Mouse (Mus musculus) intestine, embryonic 16.5 days (tissue): ENCODE measurements around the gene Gm21915. TPM values are rescaled to one million over a fixed set of nuclear protein-coding genes. Genes with fewer than 3 reads are reported as not detected.
A peak's percentile ranks its signal among the peaks of the same experiment; 100 is the strongest.

Source experiments
- ATAC-seq: fragments of 200-750 bp; cut with Nextera tagmentation; 2 replicates; pipeline ENCODE4 v1.8.0; 2017; ENCODE audit warnings: moderate TSS enrichment, moderate library complexity
- H3K27ac ChIP-seq: fragments of 300-500 bp; sonication (generic); 2 replicates; pipeline ENCODE4 v1.5.1; 2014; ENCODE audit warnings: mild to moderate bottlenecking, low read length
- H3K27me3 ChIP-seq: fragments of 300-500 bp; sonication (generic); replicated peaks from 2 replicates; pipeline ENCODE4 v1.6.1; 2014; ENCODE audit warnings: low read length, control low read depth, mixed read lengths; ENCODE audit not compliant: control insufficient read depth, insufficient read depth
- H3K36me3 ChIP-seq: fragments of 300-500 bp; sonication (generic); 2 replicates; pipeline ENCODE4 v1.6.1; 2014; ENCODE audit warnings: low read length, control low read depth; ENCODE audit not compliant: control insufficient read depth, insufficient read depth
- H3K4me1 ChIP-seq: fragments of 300-500 bp; sonication (generic); 2 replicates; pipeline ENCODE4 v1.6.1; 2014; ENCODE audit warnings: low read length, control low read depth, mixed read lengths; ENCODE audit not compliant: control insufficient read depth, insufficient read depth
- H3K4me2 ChIP-seq: fragments of 300-500 bp; sonication (generic); 2 replicates; pipeline ENCODE4 v1.6.1; 2014; ENCODE audit warnings: low read depth, low read length, control low read depth
- H3K4me3 ChIP-seq: fragments of 300-500 bp; sonication (generic); 2 replicates; pipeline ENCODE4 v1.5.1; 2014; ENCODE audit warnings: mild to moderate bottlenecking, low read length
- H3K9ac ChIP-seq: fragments of 300-500 bp; sonication (generic); 2 replicates; pipeline ENCODE4 v1.6.1; 2014; ENCODE audit warnings: low read depth, low read length
- H3K9me3 ChIP-seq: fragments of 300-500 bp; sonication (generic); 2 replicates; pipeline ENCODE4 v1.6.1; 2016; ENCODE audit warnings: low read length, control low read depth; ENCODE audit not compliant: control insufficient read depth
- WGBS: fragments of 180-500 bp; shearing (Covaris S2); extraction: QIAGEN DNeasy Blood & Tissue Kit; methylation state at CpG from one replicate; pipeline ENCODE4 v1.1.7; 2014; 5-methylcytosine and 5-hydroxymethylcytosine counted together
- polyA plus RNA-seq: library from polyadenylated mRNA; unstranded; fragments of >200 nt; fragmentation: Nextera tagmentation; extraction: Ambion mirVana; gene quantifications from 2 replicates; pipeline ENCODE4 v1.2.1, GENCODE M21; 2015

Gm21915 gene
- polyA plus RNA-seq, 1 experiment from 2014 or later, result not detected

DNA sequence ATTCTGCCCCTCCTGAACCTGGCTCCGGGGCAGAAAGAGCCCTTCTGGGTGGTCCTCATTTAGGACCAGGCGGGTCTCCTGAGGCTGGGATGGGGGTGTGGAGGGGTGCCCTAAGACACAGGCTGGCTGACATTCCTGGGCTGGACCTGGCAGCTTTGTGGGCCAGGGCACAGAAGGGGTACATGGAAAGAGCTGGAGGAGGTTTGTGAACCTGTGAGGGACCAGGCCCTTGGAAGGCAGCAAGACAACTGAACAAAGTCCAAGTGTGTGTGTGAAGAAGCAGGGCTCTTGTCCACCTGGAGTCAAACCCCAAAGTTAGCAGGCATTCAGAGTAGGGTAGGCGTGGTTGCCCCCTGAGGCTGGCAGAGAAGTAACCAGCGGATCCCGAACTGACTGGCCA is 16.6 kb downstream of the Gm21915 start:
- 0 out of 2 replicates have a peak, but pooled peaks have one; percentile 10 for ATAC-seq

DNA sequence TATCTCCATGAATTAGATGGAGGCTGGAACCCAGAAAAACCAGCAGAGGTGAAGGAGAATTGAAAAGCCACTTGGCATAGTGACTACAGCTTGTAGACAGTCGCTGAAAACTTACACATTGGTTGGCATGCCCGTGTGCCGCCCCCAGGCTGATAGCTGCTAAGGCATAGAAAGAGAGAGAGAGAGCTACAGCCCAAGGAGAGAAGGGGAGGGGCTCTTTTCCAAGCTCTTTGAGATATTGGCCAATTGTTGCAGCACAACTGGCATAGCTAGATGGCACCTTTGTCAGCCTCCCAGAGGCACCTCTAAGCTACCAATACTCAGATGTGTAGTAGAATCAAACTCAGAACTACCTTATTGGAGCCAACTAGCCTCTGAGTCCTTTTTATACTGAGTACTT is 17.1 kb downstream of the Gm21915 start:
- Histone ChIP-seq H3K36me3 (no peaks in the 10 kb centered on the region), H3K9me3 (no peaks in the 10 kb centered on the region), H3K4me1 (no peaks in the 10 kb centered on the region; the same call in 1 of the 2 replicates), H3K27me3 (no peaks in the 10 kb centered on the region; the same call in 1 of the 2 replicates), H3K4me2 (peak overlapping the region; percentile 79), H3K4me3 (peak overlapping the region; percentile 73; the same call in 1 of the 2 replicates), H3K27ac (no peak overlapping the region), H3K9ac (no peak overlapping the region; the same call in 1 of the 2 replicates)
- no peak for ATAC-seq
- 49% methylated on average over 3 of the region's 3 CpGs for WGBS

More for the DNA sequence above, 16.6 kb downstream of the Gm21915 start:
- H3K4me2 ChIP-seq, result peak overlapping the region; percentile 79
- no peaks in the 10 kb centered on the region; the same call in 1 of the 2 replicates for H3K27me3 ChIP-seq
- peak overlapping the region; percentile 93; the same call in 1 of the 2 replicates for H3K27ac ChIP-seq
- H3K9me3 ChIP-seq, result no peaks in the 10 kb centered on the region
- no peaks in the 10 kb centered on the region; the same call in 1 of the 2 replicates for H3K4me1 ChIP-seq
- peak overlapping the region; percentile 81 for H3K9ac ChIP-seq
- H3K36me3 ChIP-seq, result no peaks in the 10 kb centered on the region
- peak overlapping the region; percentile 73 for H3K4me3 ChIP-seq
- 45% methylated on average over 5 of the region's 5 CpGs for WGBS

GRCm38 (mm10) chr9:40690511-40690910 is 20.1 kb downstream of the Gm21915 start:
- H3K4me1 ChIP-seq, result peaks cover 6% of the 10 kb centered on the region
- H3K4me3 ChIP-seq, result no peak overlapping the region
- no peak overlapping the region for H3K4me2 ChIP-seq
- H3K27ac ChIP-seq, result no peak overlapping the region
- no peak for ATAC-seq
- H3K36me3 ChIP-seq, result no peaks in the 10 kb centered on the region
- H3K27me3 ChIP-seq, result no peaks in the 10 kb centered on the region; the same call in 1 of the 2 replicates
- WGBS, result 91% methylated on average over 7 of the region's 7 CpGs
- H3K9ac ChIP-seq, result no peak overlapping the region
- H3K9me3 ChIP-seq, result no peaks in the 10 kb centered on the region

DNA sequence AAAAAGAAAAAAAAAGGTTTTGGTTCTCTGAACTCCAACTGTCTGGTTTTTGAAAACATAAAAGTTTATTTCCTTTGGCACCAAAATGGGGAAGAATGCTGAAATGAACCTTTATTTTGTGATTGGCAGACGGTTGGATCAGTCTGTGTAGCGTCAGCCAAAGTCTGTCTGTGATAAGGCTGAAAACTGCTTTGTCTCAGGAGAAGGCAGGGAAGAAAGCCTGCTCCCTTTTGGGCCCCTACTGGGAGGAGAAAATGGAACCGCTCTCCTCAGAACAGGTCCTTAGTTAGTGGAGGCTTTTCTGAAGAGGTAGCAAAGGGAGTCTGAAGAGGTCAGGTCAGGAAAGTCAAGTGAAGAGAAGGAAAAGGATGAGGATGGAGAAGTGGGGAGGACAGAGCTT is 22.6 kb downstream of the Gm21915 start:
- Histone ChIP-seq H3K9me3 (no peaks in the 10 kb centered on the region), H3K4me2 (no peak overlapping the region), H3K36me3 (no peaks in the 10 kb centered on the region), H3K9ac (no peak overlapping the region), H3K27ac (no peak overlapping the region; the same call in 1 of the 2 replicates), H3K27me3 (no peaks in the 10 kb centered on the region), H3K4me3 (no peak overlapping the region), H3K4me1 (peaks cover 6% of the 10 kb centered on the region)
- no peak for ATAC-seq
- WGBS, result 42% methylated on average over 3 of the region's 3 CpGs

DNA sequence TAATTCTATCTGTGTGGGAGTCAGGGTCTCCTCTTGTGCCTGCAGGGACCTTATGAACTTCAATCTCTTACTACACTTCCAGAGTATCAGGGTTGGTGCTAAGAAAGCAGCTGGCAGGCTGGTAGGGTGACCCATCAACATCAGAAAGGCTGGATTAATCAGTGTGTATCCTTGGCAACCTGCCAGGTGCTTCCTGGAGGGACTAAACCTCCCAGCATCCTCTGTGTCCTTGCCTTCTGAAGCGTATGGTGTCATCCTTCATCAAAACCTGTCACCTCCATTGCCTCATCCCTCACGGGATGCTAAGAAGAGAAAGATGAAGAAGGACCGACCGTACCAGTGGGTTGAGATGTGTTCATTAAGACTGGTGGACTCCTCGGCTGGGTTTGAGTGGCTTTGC is 23.4 kb downstream of the Gm21915 start:
- Histone ChIP-seq H3K27me3 (no peaks in the 10 kb centered on the region), H3K9me3 (no peaks in the 10 kb centered on the region), H3K4me1 (peaks cover 6% of the 10 kb centered on the region), H3K4me2 (no peak overlapping the region), H3K4me3 (no peak overlapping the region), H3K27ac (no peak overlapping the region; the same call in 1 of the 2 replicates), H3K36me3 (no peaks in the 10 kb centered on the region), H3K9ac (no peak overlapping the region)
- no peak for ATAC-seq
- 63% methylated on average over 5 of the region's 5 CpGs for WGBS

DNA sequence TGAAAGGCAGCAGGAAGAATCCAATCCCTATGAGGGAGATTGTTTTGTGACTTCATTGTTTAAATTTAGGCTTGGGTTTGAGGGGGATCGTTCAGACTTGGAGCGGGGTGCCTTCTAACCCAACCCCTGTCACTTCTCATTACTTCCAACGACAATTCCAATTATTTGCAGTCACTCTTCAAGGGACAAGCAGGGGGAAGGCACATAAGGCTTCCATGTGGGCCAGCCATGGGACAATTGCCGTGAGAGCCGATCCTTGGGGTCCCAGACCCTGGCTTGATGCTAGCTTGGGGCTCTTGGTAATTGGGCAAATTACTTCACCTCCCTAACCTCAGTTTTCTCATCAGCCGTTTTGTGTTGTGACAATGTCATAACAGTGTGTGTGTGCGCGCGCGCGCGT is 23.9 kb downstream of the Gm21915 start:
- no peak overlapping the region for H3K27ac ChIP-seq
- WGBS, result 83% methylated on average over 12 of the region's 12 CpGs
- H3K36me3 ChIP-seq, result no peaks in the 10 kb centered on the region

DNA sequence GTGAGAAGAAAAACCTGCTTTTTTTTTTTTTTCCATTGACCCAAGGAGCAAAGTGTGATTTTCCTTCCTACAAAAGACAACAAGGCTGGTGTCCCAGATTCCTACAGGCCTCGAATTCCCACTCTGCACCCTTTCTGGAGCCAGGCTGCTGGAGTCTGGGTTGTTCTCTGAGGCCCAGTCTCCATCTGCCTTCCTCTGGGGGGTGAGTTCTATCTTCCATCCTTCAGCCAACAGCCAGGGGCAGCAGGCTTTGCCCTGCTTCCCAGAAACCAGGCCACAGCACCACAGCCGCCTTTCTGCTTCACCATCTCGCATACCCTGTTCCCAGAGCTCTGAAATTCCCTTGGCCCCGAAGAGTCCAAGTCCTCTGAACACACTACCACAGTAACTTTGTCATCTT is 25.7 kb downstream of the Gm21915 start:
- no peak overlapping the region for H3K27ac ChIP-seq
- WGBS, result 90% methylated on average over 4 of the region's 4 CpGs
- H3K9ac ChIP-seq, result no peak overlapping the region
- ATAC-seq, result no peak
- no peaks in the 10 kb centered on the region for H3K9me3 ChIP-seq
- no peak overlapping the region for H3K4me2 ChIP-seq
- H3K4me3 ChIP-seq, result no peak overlapping the region
- no peaks in the 10 kb centered on the region for H3K36me3 ChIP-seq
- peaks cover 6% of the 10 kb centered on the region for H3K4me1 ChIP-seq
- H3K27me3 ChIP-seq, result no peaks in the 10 kb centered on the region

More for the DNA sequence above, 23.9 kb downstream of the Gm21915 start:
- no peak for ATAC-seq
- no peak overlapping the region for H3K4me3 ChIP-seq
- H3K4me1 ChIP-seq, result peaks cover 6% of the 10 kb centered on the region
- H3K27me3 ChIP-seq, result no peaks in the 10 kb centered on the region
- H3K9me3 ChIP-seq, result no peaks in the 10 kb centered on the region
- H3K9ac ChIP-seq, result no peak overlapping the region
- no peak overlapping the region for H3K4me2 ChIP-seq

GRCm38 (mm10) chr9:40699194-40699593 is 28.8 kb downstream of the Gm21915 start:
- no peak for ATAC-seq
- 81% methylated on average over 3 of the region's 3 CpGs for WGBS
- H3K4me1 ChIP-seq, result peaks cover 5% of the 10 kb centered on the region; the same call in 1 of the 2 replicates

DNA sequence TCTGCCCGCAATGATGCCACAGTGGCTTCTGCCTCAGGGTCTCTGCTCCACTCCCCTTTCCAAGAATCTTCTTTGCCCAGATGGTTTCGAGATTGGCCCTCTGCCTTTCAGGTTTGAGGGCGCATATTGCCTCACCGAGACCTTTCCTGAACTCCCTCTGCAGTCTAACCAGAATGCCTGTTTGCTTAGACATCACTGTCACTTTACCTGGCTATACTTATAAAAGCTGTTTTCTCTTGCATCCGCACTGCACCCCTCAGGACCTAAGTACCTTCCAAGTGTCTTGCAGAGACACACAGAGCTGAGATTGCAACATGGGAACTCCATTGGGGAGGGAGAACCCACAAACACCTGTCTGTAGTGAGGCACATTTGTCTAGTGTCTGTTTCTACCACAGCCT is 29.8 kb downstream of the Gm21915 start:
- ATAC-seq, result no peak
- Histone ChIP-seq H3K27me3 (no peaks in the 10 kb centered on the region), H3K9ac (no peak overlapping the region), H3K9me3 (no peaks in the 10 kb centered on the region; the same call in 1 of the 2 replicates), H3K27ac (no peak overlapping the region), H3K4me3 (no peak overlapping the region), H3K36me3 (no peaks in the 10 kb centered on the region), H3K4me1 (no peaks in the 10 kb centered on the region), H3K4me2 (no peak overlapping the region)
- 77% methylated on average over 5 of the region's 5 CpGs for WGBS

More at GRCm38 (mm10) chr9:40699194-40699593, 28.8 kb downstream of the Gm21915 start:
- Histone ChIP-seq H3K36me3 (no peaks in the 10 kb centered on the region), H3K27ac (no peak overlapping the region), H3K4me2 (no peak overlapping the region), H3K27me3 (no peaks in the 10 kb centered on the region), H3K9ac (no peak overlapping the region), H3K9me3 (no peaks in the 10 kb centered on the region; the same call in 1 of the 2 replicates), H3K4me3 (no peak overlapping the region)
